Mouse (Mus musculus) forelimb bud, embryonic 11.5 days (tissue): Measurements from ENCODE around the gene Gcgr.
A peak's percentile ranks its signal among the peaks of the same experiment; 100 is the strongest.
"Not testable (repeated sequence)": the region's sequence is repeated elsewhere in the genome, so short reads cannot be mapped to it uniquely, and the experiment has no call there.

ENCODE experiments used
- DNase-seq: peaks from one replicate; pipeline ENCODE4 v3.0.0-alpha.2; 2012; ENCODE audit warnings: low read depth, low spot score

Gene Gcgr

GRCm38 (mm10) chr11:120571754-120572416, 41.4 kb downstream of the Gcgr start:
- no peak for DNase-seq

- DNase-seq = no peak
These were observed 41.9 kb downstream of the Gcgr start for GRCm38 (mm10) chr11:120572417-120572751.

GRCm38 (mm10) chr11:120572752-120573584, 42.5 kb downstream of the Gcgr start, which contains the start of gene P4hb:
Gene P4hb, minus strand, starts transcription at chr11:120573253.
- DNase-seq = peak; percentile 100

GRCm38 (mm10) chr11:120573585-120574277, 43.2 kb downstream of the Gcgr start:
- no peak for DNase-seq

- DNase-seq = no peak
These were observed 43.7 kb downstream of the Gcgr start for GRCm38 (mm10) chr11:120574278-120574600.

- no peak for DNase-seq
These were observed 44.5 kb downstream of the Gcgr start for GRCm38 (mm10) chr11:120575046-120575445.

GRCm38 (mm10) chr11:120575940-120576339, 45.4 kb downstream of the Gcgr start:
- no peak for DNase-seq

GRCm38 (mm10) chr11:120576365-120576981, 46.0 kb downstream of the Gcgr start:
- DNase-seq = no peak

GRCm38 (mm10) chr11:120577211-120578023, 46.9 kb downstream of the Gcgr start:
- DNase-seq = no peak

GRCm38 (mm10) chr11:120578024-120578693, 47.7 kb downstream of the Gcgr start:
- DNase-seq = no peak

- no peak for DNase-seq
These were observed 48.3 kb downstream of the Gcgr start for GRCm38 (mm10) chr11:120578694-120579243.

- peak; percentile 85 for DNase-seq
These were observed 49.0 kb downstream of the Gcgr start for GRCm38 (mm10) chr11:120579316-120580107.

GRCm38 (mm10) chr11:120580190-120580589, 49.7 kb downstream of the Gcgr start:
- DNase-seq = no peak

- DNase-seq = no peak
These were observed 50.4 kb downstream of the Gcgr start for GRCm38 (mm10) chr11:120580871-120581331.

- peak; percentile 85 for DNase-seq
These were observed 51.2 kb downstream of the Gcgr start, which contains the start of gene Arhgdia for GRCm38 (mm10) chr11:120581490-120582267. Gene Arhgdia, minus strand, starts transcription at chr11:120581624.

GRCm38 (mm10) chr11:120582268-120582981, 51.9 kb downstream of the Gcgr start:
- no peak for DNase-seq

- DNase-seq = not testable (repeated sequence)
These were observed 52.4 kb downstream of the Gcgr start for GRCm38 (mm10) chr11:120582982-120583293.

- DNase-seq = no peak
These were observed 53.4 kb downstream of the Gcgr start for GRCm38 (mm10) chr11:120583937-120584336.
